Mouse (Mus musculus): ENCODE data around the gene Peli3.

Peli3 gene

DNA sequence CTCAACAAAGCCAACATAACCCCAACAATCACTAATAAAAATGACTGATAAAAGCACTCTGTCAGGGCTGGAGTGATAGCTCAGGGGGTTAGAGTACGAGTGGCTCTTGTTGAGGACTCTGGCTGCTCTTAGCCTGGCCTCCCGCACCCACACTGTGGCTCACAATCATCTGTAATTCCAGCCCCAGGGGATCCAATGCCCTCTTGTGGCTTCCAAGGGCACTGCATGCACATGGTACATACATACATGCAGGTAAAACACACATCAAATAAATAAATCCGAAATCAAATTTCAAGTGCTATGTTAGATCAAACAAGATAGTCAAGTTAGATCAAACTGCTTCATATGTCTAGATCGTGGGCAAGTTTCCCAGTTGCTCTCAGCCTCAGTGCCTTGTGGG lies 34.8 kb downstream of the Peli3 start:
- DNase-seq = no peak

DNA sequence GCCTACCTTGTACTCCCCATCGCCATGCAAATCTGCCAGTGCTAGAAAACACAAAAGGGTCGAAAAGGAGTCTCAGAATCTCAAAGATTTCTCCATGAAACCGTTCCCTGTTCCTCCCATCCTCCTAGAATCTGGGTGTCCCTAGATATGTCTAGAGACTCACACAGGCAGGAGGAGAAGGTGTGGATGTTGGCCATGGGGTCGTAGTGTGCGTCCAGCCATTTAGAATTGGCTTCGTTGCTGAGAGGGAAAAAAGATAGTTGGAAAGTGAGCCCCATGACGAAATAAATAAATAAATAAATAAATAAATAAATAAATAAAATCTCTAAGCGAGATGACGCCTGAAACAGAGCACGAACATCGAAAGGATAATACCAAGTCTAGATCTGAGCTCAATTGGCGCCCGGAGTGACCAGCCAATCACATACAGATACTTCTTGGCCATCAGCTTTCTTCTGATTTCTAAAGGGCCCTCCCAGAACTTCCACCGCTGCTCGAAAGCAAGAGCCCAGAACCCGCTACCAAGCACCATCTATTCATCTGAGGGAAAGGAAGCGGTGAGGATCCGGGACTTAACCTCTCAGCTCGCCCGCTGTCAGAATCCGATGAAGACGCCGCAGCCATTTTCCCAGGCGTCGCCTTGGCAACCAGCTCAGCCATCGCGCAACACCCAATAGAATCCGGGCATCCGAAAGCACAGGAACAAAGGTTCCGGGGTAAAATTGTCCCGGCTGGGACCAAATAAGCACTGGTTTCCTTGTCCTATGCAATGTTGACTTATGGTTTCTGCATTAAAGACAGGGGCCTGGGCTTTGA lies 36.7 kb downstream of the Peli3 start, which contains the start of gene Bbs1:
Gene Bbs1, minus strand, starts transcription at position 650 of the 816 bp plus-strand sequence.
- DNase-seq = peak; percentile 62

DNA sequence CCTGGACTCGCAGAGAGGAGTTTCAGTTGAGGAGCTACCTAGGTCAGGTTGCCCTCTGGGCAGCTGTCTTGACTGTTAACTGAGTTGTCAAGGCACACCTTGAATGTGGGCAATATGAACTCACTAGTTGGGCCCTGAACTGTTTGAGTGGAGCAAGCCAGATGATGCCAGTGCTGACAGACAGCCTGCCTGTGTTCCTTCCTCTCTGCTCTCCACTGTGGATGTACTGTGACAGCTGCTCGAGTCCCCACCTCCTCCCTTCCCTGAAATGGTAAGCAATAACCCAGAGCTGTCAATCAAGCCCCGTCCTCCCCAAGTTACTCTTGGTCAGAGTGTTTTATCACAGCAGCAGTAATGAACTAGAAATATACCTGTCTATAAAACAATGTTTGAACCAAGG lies 43.0 kb downstream of the Peli3 start:
- no peak for DNase-seq

DNA sequence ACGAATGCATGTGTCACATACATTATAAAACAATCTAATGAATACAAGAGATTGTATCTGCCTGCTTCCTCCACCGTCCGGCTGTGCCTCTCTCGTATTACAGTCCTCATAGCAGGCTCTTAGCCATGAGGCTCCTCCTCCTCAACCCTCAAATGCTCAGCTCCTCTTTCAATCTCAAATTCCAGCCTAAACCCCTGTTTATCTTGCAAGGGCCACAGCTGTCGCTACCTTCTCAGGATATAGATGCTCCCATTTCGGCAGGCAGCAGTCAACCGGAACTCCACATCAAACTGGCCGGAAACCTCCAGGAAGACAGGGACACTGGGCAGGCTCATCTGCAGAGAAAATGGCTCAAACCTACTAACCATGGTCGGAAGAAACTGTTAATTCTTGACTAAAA lies 44.0 kb downstream of the Peli3 start:
- DNase-seq = no peak

DNA sequence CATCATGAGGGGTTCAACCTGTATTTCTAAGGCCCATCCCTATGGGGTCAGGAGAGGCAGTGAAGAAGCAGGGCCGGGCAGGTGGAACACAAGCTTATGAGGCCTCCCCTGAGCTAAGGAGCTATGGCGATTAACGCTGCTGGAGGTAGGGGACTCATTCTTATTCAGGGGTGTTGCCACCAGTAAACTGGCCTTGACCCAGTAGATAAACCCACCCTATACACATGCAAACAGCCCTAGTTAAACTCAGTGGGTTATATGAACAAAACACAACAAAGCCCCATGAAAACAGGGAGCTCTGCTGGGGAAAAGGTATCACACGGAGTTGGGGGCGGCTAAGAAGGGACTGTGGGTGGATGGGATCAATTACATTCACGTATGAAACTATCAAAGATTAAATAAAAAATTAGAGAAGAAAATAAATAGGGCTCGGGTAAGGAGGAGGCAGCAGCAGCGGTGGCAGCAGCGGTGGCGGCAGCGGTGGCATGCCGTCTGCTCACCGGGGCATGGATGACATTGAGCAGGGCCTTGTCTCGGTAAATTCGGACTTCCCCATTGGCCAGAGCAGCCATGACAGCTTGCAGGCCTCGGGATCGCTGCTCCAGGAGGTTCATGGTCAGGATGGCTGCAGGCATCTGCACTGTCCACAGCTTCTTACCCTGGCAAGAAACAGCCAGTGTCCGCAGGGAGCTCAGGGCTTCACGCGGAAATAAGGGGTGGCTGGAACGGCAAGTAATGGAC lies 46.0 kb downstream of the Peli3 start:
- DNase-seq = no peak

DNA sequence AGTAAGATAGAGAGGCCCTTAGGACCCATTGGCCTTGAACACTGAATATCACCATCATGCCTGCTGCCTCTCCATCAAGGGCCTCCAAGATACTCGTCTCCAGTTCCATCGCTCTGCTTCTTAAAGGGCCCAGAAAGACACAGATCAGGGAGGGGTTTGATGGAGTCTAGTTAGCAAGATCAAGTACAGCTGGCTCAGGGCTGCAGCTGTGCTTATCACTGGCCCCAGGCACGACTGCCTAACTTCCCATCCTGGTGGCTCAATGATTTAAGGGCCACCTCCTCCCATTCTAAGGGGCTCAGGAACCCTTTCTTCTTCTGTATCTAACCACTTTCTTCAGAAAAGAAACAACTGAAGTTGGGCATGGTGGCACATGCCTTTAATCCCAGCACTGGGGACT lies 51.1 kb downstream of the Peli3 start:
- DNase-seq = no peak

DNA sequence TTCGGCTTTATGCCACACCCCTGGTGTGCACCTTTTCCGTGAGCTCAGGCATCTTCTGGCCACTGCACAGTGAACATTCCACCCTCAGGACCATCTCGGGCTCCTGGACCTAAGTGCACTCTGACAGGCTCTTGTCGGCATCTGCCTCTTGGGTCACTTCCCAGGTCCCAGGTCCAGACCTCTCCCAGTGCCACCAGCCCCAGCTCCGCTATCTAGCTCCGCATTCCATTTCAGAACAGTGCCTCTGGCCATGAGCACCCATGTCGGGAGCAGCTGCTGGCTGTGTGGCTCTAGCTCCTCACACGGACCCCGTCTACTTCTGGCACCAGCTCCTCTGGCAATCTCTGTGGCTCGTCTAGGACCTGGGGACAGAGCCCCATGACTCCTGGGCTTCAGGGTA lies 53.1 kb downstream of the Peli3 start:
- DNase-seq = no peak

DNA sequence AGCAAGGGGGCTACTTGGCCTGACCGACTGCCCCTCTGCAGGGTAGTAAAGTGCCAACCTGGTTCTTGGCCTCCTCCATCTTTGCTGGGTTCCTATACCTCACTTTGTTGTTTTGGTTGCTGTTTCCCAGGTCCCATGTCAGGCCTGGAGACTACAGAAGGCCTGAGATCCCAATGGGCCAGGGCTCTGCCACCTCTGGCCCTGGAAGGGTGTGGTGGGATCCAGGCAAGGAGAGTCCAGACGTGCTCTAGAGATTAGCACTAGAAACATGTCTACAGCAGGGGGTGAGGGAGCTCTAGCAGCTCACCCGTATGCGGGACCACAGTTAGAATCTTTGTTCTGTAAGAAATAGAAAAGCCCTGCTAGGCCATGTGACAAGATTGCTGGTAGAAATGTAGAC lies 59.0 kb downstream of the Peli3 start:
- DNase-seq = no peak

Measured in kidney, adult 11 months (tissue).